Mouse (Mus musculus) liver, embryonic 11.5 days (tissue): ENCODE data around the gene Fgfr2. TPM values are rescaled to one million over a fixed set of nuclear protein-coding genes. Genes with fewer than 3 reads are reported as not detected.

Experiments used
- ATAC-seq: fragments of 200-750 bp; cut with Nextera tagmentation; replicated peaks from 2 replicates; pipeline ENCODE4 v1.8.0; 2017; ENCODE audit warnings: moderate number of reproducible peaks, mild to moderate bottlenecking, moderate TSS enrichment, moderate library complexity; ENCODE audit not compliant: low FRiP score
- DNase-seq: peaks from one replicate; pipeline ENCODE4 v3.0.0-alpha.2; 2017; ENCODE audit warnings: low spot score
- H3K27ac ChIP-seq: fragments of 300-500 bp; sonication (generic); 2 replicates; pipeline ENCODE4 v1.5.1; 2014; ENCODE audit warnings: mild to moderate bottlenecking, low read depth, low read length, control low read depth
- H3K27me3 ChIP-seq: fragments of 300-500 bp; sonication (generic); replicated peaks from 2 replicates; pipeline ENCODE4 v1.6.1; 2014; ENCODE audit warnings: low read length, mixed read lengths; ENCODE audit not compliant: control insufficient read depth, insufficient read depth
- H3K36me3 ChIP-seq: fragments of 300-500 bp; sonication (generic); 2 replicates; pipeline ENCODE4 v1.6.1; 2014; ENCODE audit warnings: mild to moderate bottlenecking, low read length, moderate library complexity, mixed read lengths; ENCODE audit not compliant: control insufficient read depth, insufficient read depth
- H3K4me1 ChIP-seq: fragments of 300-500 bp; sonication (generic); replicated peaks from 2 replicates; pipeline ENCODE4 v1.6.1; 2014; ENCODE audit warnings: low read length, mixed read lengths; ENCODE audit not compliant: control insufficient read depth, insufficient read depth
- H3K4me2 ChIP-seq: fragments of 300-500 bp; sonication (generic); 2 replicates; pipeline ENCODE4 v1.6.1; 2014; ENCODE audit warnings: mild to moderate bottlenecking, control low read depth, moderate library complexity
- H3K4me3 ChIP-seq: fragments of 300-500 bp; sonication (generic); 2 replicates; pipeline ENCODE4 v1.5.1; 2014; ENCODE audit warnings: low read depth, low read length, control low read depth
- H3K9ac ChIP-seq: fragments of 300-500 bp; sonication (generic); 2 replicates; pipeline ENCODE4 v1.6.1; 2014; ENCODE audit warnings: low read depth, low read length, control low read depth
- H3K9me3 ChIP-seq: fragments of 300-500 bp; sonication (generic); 2 replicates; pipeline ENCODE4 v1.6.1; 2016; ENCODE audit warnings: low read length, inconsistent platforms, mixed read lengths; ENCODE audit not compliant: control insufficient read depth
- WGBS: fragments of 180-500 bp; shearing (Covaris S2); extraction: QIAGEN DNeasy Blood & Tissue Kit; methylation state at CpG from one replicate; pipeline ENCODE4 v1.1.7; 2014; 5-methylcytosine and 5-hydroxymethylcytosine counted together
- polyA plus RNA-seq: library from polyadenylated mRNA; unstranded; fragments of >200 nt; fragmentation: Nextera tagmentation; extraction: Ambion mirVana; gene quantifications from 2 replicates; pipeline ENCODE4 v1.2.1, GENCODE M21; 2014

Fgfr2 gene
- polyA plus RNA-seq, 1 experiment from 2014 or later: 32.6 TPM

DNA sequence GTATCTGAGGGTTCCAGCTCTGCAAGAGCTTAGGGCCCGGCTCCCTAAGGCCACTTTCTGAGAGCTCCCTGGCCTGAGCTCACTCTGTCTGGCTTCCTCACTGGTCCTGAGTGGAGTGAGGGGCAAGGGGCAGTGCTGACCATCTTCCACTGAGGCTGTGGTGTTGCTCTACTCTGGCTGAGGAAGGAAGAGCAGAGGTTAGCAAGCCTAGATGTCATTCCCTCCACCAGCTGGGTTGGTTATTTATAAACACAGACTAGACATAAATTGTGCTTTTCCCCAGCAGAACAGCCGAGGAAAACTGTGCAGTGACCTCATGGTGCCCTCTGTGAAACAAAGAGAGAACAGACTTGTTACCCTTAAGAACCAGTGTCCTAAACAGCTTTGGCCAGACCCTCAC, 435.3 kb downstream of the Fgfr2 start:
- DNase-seq (no peak), ATAC-seq (no peak)
- H3K4me1 ChIP-seq: peaks cover 22% of the 10 kb centered on the region
- H3K4me3 ChIP-seq: no peak overlapping the region
- no peaks in the 10 kb centered on the region for H3K27me3 ChIP-seq
- 40% methylated on average over 2 of the region's 2 CpGs for WGBS
- H3K36me3 ChIP-seq: no peaks in the 10 kb centered on the region
- H3K9me3 ChIP-seq: no peaks in the 10 kb centered on the region
- no peak overlapping the region; the same call in 1 of the 2 replicates for H3K9ac ChIP-seq
- H3K4me2 ChIP-seq: no peak overlapping the region
- no peak overlapping the region for H3K27ac ChIP-seq

DNA sequence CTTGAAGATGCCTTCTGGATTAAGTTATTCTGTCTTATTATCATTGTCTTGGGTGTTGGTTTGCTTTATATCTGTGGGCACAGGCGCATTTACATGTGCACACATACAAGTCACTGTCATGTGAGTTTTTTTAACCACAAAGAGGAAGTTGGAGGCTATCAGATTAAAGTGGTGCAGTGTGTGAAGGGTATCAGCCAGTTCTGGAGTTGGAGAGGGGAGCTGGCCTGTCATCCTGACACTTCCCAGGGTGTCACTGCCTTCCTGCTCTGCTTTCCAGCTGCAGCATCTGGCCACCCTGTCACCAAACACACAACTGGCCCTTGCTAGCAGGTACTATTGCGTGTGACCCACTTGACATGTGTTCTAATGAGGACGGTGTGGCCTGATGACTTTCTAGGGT, 436.6 kb downstream of the Fgfr2 start:
- H3K4me3 ChIP-seq: no peak overlapping the region
- H3K4me1 ChIP-seq: peaks cover 22% of the 10 kb centered on the region
- H3K27me3 ChIP-seq: no peaks in the 10 kb centered on the region
- DNase-seq (no peak), ATAC-seq (peak; percentile 80)
- no peaks in the 10 kb centered on the region for H3K36me3 ChIP-seq
- H3K4me2 ChIP-seq: no peak overlapping the region
- H3K9me3 ChIP-seq: no peaks in the 10 kb centered on the region
- no peak overlapping the region for H3K27ac ChIP-seq
- no peak overlapping the region for H3K9ac ChIP-seq
- WGBS: 37% methylated on average over 3 of the region's 3 CpGs

DNA sequence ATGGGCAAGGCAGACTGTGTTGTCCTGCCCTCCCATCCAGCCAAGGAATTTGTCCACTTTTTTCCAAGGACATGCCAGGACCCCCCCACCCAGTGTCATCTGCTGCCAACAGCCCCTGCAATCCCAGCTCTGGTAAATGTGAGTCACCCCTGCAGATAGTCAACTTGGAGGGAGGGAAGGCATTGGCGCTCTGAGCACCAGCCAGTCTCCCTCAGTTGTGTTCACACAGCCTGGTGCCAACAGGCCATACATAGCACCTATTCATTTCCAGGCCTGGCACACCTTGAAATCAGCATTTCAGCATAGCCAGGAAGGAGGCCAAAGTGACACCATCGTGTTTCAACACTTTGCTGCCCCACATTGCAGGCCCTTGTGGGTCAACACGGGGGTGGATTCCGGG, 439.2 kb downstream of the Fgfr2 start:
- WGBS: 88% methylated on average over 4 of the region's 4 CpGs
- Histone ChIP-seq H3K9ac (no peak overlapping the region), H3K36me3 (no peaks in the 10 kb centered on the region), H3K9me3 (no peaks in the 10 kb centered on the region), H3K4me1 (peaks cover 21% of the 10 kb centered on the region), H3K4me3 (no peak overlapping the region), H3K4me2 (no peak overlapping the region), H3K27me3 (no peaks in the 10 kb centered on the region), H3K27ac (no peak overlapping the region)
- DNase-seq: no peak
- ATAC-seq: no peak

DNA sequence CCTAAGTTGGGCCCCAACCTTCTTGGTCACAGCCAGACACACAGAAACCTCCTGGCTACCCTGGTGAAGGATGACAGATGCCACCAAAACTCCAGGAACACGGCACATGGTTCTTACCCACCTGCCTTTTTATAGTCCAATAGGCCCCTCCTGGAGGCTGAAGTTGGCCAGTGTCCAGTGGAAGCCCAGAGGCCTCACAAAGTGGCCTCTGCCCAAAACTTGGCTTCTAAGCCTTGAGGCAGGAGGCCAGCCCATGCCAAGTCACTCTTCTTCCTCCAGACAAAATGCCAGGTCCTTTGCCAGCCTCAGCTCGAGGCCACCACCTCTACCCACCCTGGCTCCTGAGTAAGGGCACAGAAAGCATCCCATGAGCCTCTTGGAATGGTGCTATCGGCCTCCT, 440.2 kb downstream of the Fgfr2 start:
- H3K9me3 ChIP-seq: no peaks in the 10 kb centered on the region
- no peak overlapping the region for H3K4me2 ChIP-seq
- no peaks in the 10 kb centered on the region for H3K36me3 ChIP-seq
- H3K4me1 ChIP-seq: peaks cover 19% of the 10 kb centered on the region
- DNase-seq (no peak), ATAC-seq (no peak)
- H3K4me3 ChIP-seq: no peak overlapping the region
- H3K27ac ChIP-seq: no peak overlapping the region
- 86% methylated on average over 3 of the region's 3 CpGs for WGBS
- no peaks in the 10 kb centered on the region for H3K27me3 ChIP-seq
- H3K9ac ChIP-seq: no peak overlapping the region

DNA sequence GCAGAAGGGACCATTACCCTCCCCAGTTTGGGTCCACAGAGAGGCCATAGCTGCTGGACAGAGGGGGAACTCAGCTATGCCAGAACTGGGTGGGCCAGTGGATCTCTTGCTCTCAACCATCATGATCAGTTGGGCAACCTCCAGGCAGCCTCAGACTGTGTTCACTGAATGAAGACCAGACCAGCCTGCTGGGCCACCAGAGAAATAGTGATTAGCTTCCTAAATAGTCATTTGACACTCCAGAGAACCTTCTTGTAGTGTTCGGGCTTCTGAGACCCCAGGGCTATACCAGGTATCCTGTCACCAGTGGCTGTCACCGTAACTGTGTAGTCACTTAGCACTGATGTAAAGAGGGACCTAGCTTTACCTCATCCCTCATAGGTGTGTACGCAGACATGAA, 440.8 kb downstream of the Fgfr2 start:
- ATAC-seq (no peak), DNase-seq (no peak)
- H3K36me3 ChIP-seq: no peaks in the 10 kb centered on the region
- H3K27me3 ChIP-seq: no peaks in the 10 kb centered on the region
- H3K27ac ChIP-seq: no peak overlapping the region
- H3K4me3 ChIP-seq: no peak overlapping the region
- H3K4me1 ChIP-seq: peaks cover 15% of the 10 kb centered on the region
- H3K9ac ChIP-seq: no peak overlapping the region
- 84% methylated on average over 3 of the region's 3 CpGs for WGBS
- no peak overlapping the region for H3K4me2 ChIP-seq
- no peaks in the 10 kb centered on the region for H3K9me3 ChIP-seq

DNA sequence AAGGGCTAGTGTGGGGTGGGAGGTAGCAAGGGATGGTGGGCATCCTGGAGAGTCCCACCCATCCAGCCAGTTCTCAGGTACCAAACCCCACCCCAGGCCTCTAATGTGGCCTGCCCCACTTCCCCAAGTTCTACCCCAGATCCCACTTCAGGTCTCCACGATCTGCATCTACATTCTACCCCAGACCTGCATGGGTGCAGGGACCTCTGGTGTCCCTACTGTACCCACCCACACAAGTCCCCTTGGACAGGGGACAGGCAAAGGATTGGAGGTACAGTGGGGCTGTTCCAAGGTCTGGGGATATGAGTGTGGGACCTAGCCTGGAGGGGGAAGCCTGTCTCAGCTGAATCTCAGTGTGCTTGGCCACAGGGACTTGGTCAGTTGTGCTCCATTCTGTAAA, 441.3 kb downstream of the Fgfr2 start:
- H3K4me2 ChIP-seq: no peak overlapping the region
- ATAC-seq (no peak), DNase-seq (no peak)
- no peaks in the 10 kb centered on the region for H3K36me3 ChIP-seq
- H3K4me3 ChIP-seq: no peak overlapping the region
- peaks cover 11% of the 10 kb centered on the region for H3K4me1 ChIP-seq
- H3K27me3 ChIP-seq: no peaks in the 10 kb centered on the region
- H3K27ac ChIP-seq: no peak overlapping the region
- H3K9me3 ChIP-seq: no peaks in the 10 kb centered on the region
- WGBS: 80% methylated on average over 1 of the region's 1 CpGs
- H3K9ac ChIP-seq: no peak overlapping the region

DNA sequence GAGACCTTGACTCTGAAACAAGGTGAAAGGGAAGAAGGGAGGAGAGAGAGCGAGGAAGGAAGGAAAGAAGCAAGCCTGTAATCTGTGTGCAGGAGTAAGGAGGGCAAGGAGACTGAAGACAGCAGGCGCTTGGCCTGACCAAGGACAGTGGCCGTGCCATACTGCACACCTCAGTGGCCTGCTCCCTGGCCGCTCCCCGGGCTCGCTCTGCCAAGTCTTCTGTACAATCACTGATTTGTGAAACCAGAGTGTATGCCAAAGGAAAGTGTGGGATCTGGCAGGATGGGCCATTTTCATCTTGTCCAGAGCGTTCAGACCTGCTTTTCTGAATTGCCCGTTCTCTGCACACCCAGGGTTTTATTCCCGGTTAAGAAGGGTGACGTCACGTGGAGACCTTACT, 441.9 kb downstream of the Fgfr2 start:
- Histone ChIP-seq H3K4me3 (no peak overlapping the region), H3K27me3 (no peaks in the 10 kb centered on the region), H3K9ac (no peak overlapping the region), H3K27ac (no peak overlapping the region), H3K4me1 (peaks cover 7% of the 10 kb centered on the region; the same call in 1 of the 2 replicates), H3K9me3 (no peaks in the 10 kb centered on the region), H3K4me2 (no peak overlapping the region), H3K36me3 (no peaks in the 10 kb centered on the region)
- DNase-seq (no peak), ATAC-seq (no peak)
- WGBS: 85% methylated on average over 11 of the region's 11 CpGs

DNA sequence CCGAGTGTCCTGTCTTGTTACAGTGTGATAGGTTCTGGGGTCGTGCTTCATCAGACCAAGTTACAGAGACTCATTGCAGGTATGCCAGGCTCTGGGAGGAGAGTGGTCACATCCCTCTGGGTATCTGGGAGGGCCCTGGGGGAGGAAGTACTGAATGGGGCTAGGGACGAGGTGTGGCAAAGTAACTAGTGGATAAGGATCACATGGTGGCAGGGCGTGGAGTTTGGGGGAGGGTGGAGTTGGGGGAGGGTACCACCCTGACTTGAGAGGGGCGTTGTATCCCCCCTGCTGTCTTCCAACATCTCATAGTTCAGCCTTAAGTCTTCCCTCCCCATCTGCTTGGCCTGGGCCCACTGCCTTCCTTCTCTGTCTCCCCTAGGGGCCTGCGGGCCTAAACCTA, 443.6 kb downstream of the Fgfr2 start:
- H3K4me3 ChIP-seq: no peak overlapping the region
- no peak for ATAC-seq
- 0 out of 2 replicates have a peak, but pooled peaks cover 2% of the 10 kb centered on the region for H3K4me1 ChIP-seq
- H3K9ac ChIP-seq: no peak overlapping the region
- WGBS: 54% methylated on average over 6 of the region's 6 CpGs
- H3K4me2 ChIP-seq: no peak overlapping the region
- no peaks in the 10 kb centered on the region for H3K36me3 ChIP-seq
- H3K27me3 ChIP-seq: no peaks in the 10 kb centered on the region
- no peak for DNase-seq
- no peak overlapping the region for H3K27ac ChIP-seq
- no peaks in the 10 kb centered on the region for H3K9me3 ChIP-seq

DNA sequence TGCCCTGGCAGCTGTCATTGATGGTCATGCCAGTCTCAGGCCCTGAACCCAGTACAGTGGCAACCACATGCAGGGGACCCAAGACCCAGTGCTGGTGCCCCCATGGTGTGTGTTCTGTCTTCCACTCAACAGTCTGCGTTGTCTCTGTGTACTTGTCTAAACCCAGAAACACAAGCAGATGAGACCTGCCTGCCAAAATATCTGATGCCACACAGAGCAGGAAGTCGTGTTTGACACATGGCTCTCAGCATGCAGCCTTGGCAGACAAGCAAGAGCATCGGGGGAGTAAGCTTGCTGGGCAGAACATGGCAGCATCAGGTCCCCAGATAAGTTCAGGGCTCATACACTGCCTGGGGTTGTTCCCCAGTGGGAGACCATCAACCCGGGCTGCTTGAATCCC, 444.0 kb downstream of the Fgfr2 start:
- WGBS: 69% methylated on average over 4 of the region's 4 CpGs
- H3K9me3 ChIP-seq: no peaks in the 10 kb centered on the region
- no peak overlapping the region for H3K4me2 ChIP-seq
- no peaks in the 10 kb centered on the region for H3K36me3 ChIP-seq
- DNase-seq (no peak), ATAC-seq (no peak)
- 0 out of 2 replicates have a peak, but pooled peaks cover 2% of the 10 kb centered on the region for H3K4me1 ChIP-seq
- no peaks in the 10 kb centered on the region for H3K27me3 ChIP-seq
- H3K27ac ChIP-seq: no peak overlapping the region
- no peak overlapping the region for H3K9ac ChIP-seq
- H3K4me3 ChIP-seq: no peak overlapping the region
